Mouse (Mus musculus) forebrain, embryonic 12.5 days (tissue): ENCODE measurements around the gene Cox10. TPM values are rescaled to one million over a fixed set of nuclear protein-coding genes. Genes with fewer than 3 reads are reported as not detected.

ENCODE experiments used
- ATAC-seq: fragments of 200-750 bp; cut with Nextera tagmentation; 2 replicates; pipeline ENCODE4 v1.8.0; 2017; ENCODE audit warnings: moderate TSS enrichment; ENCODE audit not compliant: low FRiP score
- H3K27ac ChIP-seq: fragments of 300-500 bp; sonication (generic); 2 replicates; pipeline ENCODE4 v1.5.1; 2016; ENCODE audit warnings: mild to moderate bottlenecking
- H3K27me3 ChIP-seq: fragments of 300-500 bp; sonication (generic); 2 replicates; pipeline ENCODE4 v1.6.1; 2016; ENCODE audit warnings: mild to moderate bottlenecking
- H3K36me3 ChIP-seq: fragments of 300-500 bp; sonication (generic); replicated peaks from 2 replicates; pipeline ENCODE4 v1.6.1; 2016; ENCODE audit warnings: mild to moderate bottlenecking
- H3K4me1 ChIP-seq: fragments of 300-500 bp; sonication (generic); 2 replicates; pipeline ENCODE4 v1.6.1; 2016
- H3K4me2 ChIP-seq: fragments of 300-500 bp; sonication (generic); 2 replicates; pipeline ENCODE4 v1.6.1; 2016; ENCODE audit warnings: mild to moderate bottlenecking, moderate library complexity
- H3K4me3 ChIP-seq: fragments of 300-500 bp; sonication (generic); replicated peaks from 2 replicates; pipeline ENCODE4 v1.5.1; 2016; ENCODE audit warnings: mild to moderate bottlenecking
- H3K9ac ChIP-seq: fragments of 300-500 bp; sonication (generic); 2 replicates; pipeline ENCODE4 v1.6.1; 2016; ENCODE audit warnings: mild to moderate bottlenecking
- H3K9me3 ChIP-seq: fragments of 300-500 bp; sonication (generic); 2 replicates; pipeline ENCODE4 v1.6.1; 2016
- WGBS: fragments of 180-500 bp; shearing (Covaris S2); methylation state at CpG from one replicate; pipeline ENCODE4 v1.1.7; 2016; 5-methylcytosine and 5-hydroxymethylcytosine counted together
- polyA plus RNA-seq: library from polyadenylated mRNA; unstranded; fragments of >200 nt; fragmentation: Nextera tagmentation; extraction: Ambion mirVana; gene quantifications from 2 replicates; pipeline ENCODE4 v1.2.1, GENCODE M21; 2016

The Cox10 gene
- polyA plus RNA-seq, 1 experiment from 2014 or later: 21.9 TPM

DNA sequence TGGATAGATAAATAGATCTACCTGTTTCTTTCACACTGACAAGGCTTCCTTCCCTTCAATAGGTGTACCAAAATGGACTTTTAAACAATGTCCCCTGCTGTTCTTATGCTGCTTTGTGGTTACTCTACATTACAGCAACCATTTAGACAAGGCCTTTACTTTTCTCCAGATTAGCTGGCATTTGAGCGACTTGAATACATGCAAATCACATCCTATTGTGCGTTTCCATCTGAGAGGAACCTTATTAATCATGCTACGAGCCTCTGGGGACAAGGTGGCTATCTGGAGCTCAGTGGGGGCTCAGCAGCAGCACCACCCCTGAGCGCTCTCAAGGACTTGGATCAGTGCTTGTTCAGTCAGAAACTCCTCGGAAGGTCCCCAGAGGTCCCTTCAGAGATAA lies 61.1 kb downstream of the Cox10 start:
- Histone ChIP-seq H3K4me3 (no peak overlapping the region), H3K4me1 (peaks cover 38% of the 10 kb centered on the region), H3K4me2 (no peak overlapping the region), H3K9me3 (no peaks in the 10 kb centered on the region), H3K9ac (no peak overlapping the region), H3K27me3 (no peaks in the 10 kb centered on the region), H3K36me3 (no peaks in the 10 kb centered on the region), H3K27ac (no peak overlapping the region)
- ATAC-seq: no peak
- WGBS: 32% methylated on average over 5 of the region's 5 CpGs

DNA sequence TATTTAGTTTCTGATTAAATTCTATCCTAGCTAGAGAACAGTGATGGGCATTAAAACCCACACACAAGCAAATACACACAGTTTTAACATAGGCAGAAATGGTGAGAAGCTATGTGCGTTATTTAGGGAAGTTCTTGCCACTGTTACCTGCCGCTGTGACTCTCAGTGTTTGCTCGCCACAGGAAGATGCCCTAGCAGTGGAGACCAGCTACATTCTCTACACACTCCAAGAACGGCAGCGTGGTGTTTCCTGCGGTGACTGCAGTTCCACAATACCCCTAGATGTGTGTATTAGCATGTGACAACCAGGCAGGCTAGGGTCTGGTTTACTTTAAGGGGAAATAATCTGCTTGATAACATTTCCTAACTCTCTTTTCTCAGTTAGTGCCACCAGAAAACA lies 64.0 kb downstream of the Cox10 start:
- no peak overlapping the region for H3K27ac ChIP-seq
- no peak overlapping the region for H3K9ac ChIP-seq
- no peak for ATAC-seq
- no peak overlapping the region for H3K4me2 ChIP-seq
- peaks cover 42% of the 10 kb centered on the region for H3K4me1 ChIP-seq
- H3K36me3 ChIP-seq: no peaks in the 10 kb centered on the region
- H3K27me3 ChIP-seq: no peaks in the 10 kb centered on the region
- 77% methylated on average over 6 of the region's 6 CpGs for WGBS
- no peaks in the 10 kb centered on the region for H3K9me3 ChIP-seq
- H3K4me3 ChIP-seq: no peak overlapping the region

DNA sequence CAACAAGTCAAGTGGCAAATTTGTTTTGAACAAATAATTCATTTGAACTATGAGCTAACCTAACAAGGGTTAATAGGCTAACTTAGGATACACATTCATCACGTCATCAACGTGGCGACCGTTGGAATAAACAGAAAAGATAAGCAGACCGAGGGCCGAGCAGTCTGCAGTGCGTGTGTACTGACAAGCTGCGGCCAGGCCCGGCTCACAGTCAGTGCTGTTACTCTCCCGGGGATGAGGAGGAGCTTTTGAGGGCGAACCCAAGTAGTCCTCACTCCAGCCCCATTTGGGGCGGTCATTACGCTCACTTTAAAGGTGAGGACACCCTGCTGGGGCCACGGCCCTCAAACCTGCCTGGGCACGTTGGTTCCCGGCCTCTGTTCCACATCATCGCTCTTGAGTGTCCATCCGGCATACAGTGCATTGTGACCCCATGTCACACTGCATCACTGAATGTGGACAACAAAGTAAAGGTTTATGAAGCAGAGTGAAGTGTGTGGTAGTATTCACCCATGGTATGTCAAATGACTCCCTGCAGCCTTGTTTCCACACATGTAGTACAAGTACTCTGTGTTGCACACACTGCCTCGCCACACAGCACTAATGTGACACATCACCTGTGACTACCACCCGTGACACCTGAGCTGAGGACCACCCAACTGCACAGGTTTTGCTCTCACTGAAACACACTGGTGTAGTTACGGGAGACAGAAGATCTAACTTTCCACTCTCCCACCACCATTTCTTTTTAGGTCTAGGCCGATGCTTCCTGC lies 68.4 kb downstream of the Cox10 start:
- Histone ChIP-seq H3K27me3 (no peaks in the 10 kb centered on the region), H3K4me3 (no peak overlapping the region), H3K4me2 (no peak overlapping the region), H3K4me1 (peaks cover 29% of the 10 kb centered on the region), H3K27ac (no peak overlapping the region), H3K9me3 (no peaks in the 10 kb centered on the region), H3K9ac (no peak overlapping the region), H3K36me3 (no peaks in the 10 kb centered on the region)
- 48% methylated on average over 22 of the region's 22 CpGs for WGBS
- no peak for ATAC-seq

DNA sequence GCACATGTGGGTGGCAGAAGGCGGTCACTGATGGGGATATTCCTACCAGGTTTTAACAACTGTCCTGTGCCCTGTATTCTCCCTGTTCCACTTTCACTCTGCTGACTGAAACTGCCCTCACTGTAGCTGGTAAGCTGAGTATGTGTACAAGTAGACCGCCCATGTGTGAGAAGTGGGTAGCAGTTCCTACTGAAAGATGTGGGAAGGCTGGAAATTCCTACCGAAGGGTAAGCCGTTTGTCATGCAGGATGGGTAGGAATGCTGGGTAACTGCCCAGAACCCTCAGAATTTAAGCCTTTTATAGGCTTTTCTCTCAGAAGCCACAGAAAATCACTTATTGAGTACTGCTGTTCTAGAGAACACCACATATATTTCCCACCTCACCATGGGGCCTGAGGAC lies 75.1 kb downstream of the Cox10 start:
- Histone ChIP-seq H3K4me3 (no peak overlapping the region), H3K27ac (no peak overlapping the region), H3K9me3 (no peaks in the 10 kb centered on the region), H3K36me3 (no peaks in the 10 kb centered on the region), H3K9ac (no peak overlapping the region), H3K4me2 (no peak overlapping the region), H3K27me3 (no peaks in the 10 kb centered on the region), H3K4me1 (0 out of 2 replicates have a peak, but pooled peaks cover 5% of the 10 kb centered on the region)
- no peak for ATAC-seq
- WGBS: 96% methylated on average over 4 of the region's 4 CpGs

DNA sequence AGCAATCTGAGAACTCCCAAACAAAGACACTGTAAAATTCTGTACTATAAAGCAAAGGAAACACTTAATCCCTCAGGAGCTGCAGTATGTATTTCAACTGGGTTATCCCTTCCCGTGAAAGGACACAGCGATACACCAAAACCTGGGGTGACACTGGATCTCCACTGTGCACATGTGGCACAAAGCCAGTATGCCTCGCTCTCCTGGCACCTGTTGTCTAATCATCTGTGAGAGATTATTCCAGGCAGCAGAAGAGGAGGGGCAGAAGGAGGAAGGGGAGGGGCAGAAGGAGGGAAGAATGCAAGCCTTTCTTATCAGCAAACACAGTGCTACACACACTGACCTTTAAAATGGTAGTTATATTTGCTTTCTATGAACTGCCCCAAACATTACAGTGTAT lies 75.8 kb downstream of the Cox10 start:
- Histone ChIP-seq H3K27ac (no peak overlapping the region), H3K36me3 (no peaks in the 10 kb centered on the region), H3K9ac (no peak overlapping the region), H3K9me3 (no peaks in the 10 kb centered on the region), H3K4me1 (0 out of 2 replicates have a peak, but pooled peaks cover 5% of the 10 kb centered on the region), H3K27me3 (no peaks in the 10 kb centered on the region), H3K4me2 (no peak overlapping the region), H3K4me3 (no peak overlapping the region)
- WGBS: 66% methylated on average over 3 of the region's 3 CpGs
- ATAC-seq: no peak

DNA sequence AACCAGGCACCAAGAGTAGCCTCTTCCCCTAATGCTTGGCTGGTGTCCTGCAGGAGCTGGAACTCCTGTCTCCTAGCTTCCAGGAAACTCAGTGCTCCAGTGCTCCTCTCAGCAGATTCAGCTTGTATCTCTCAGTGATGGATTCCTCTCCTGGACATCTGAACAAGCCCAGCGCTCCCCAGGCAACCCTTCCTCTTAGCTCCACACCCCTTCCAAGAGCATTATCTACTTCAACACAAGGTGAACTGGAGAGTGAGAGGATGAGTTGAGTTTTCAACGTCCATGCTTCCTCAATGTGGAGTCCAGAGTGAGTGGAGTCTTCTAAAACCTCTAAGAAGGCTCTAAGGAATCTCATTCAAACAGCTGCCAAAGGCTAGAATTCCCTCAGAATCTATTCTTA lies 76.6 kb downstream of the Cox10 start:
- no peak overlapping the region for H3K27ac ChIP-seq
- no peak for ATAC-seq
- WGBS: 91% methylated on average over 2 of the region's 2 CpGs
- no peak overlapping the region for H3K4me2 ChIP-seq
- no peak overlapping the region for H3K4me3 ChIP-seq
- no peak overlapping the region for H3K9ac ChIP-seq
- H3K36me3 ChIP-seq: no peaks in the 10 kb centered on the region
- no peaks in the 10 kb centered on the region for H3K9me3 ChIP-seq
- 0 out of 2 replicates have a peak, but pooled peaks cover 5% of the 10 kb centered on the region for H3K4me1 ChIP-seq
- H3K27me3 ChIP-seq: no peaks in the 10 kb centered on the region

DNA sequence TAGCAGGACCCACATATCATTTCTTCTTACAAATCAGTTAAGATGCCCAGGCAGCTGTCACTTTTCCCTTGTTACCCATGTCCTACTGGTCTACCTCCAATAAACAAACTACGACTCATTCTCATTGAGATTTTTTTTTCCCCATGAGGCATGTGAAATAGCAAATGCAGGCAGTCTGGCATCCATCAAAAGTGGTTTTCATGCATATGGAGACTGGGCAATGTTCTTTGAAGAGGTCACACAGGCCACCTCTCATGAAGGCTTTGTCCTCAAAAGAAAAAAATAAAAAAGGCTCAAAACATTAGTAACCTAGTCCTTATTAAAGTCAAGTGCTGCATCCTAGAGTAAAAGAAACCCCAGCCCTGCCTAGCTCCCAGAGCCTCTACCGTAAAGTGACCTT lies 78.2 kb downstream of the Cox10 start:
- no peak overlapping the region for H3K4me3 ChIP-seq
- H3K4me1 ChIP-seq: 0 out of 2 replicates have a peak, but pooled peaks cover 5% of the 10 kb centered on the region
- H3K36me3 ChIP-seq: no peaks in the 10 kb centered on the region
- WGBS: 80% methylated on average over 2 of the region's 2 CpGs
- no peak for ATAC-seq
- no peaks in the 10 kb centered on the region for H3K27me3 ChIP-seq
- H3K27ac ChIP-seq: no peak overlapping the region
- no peak overlapping the region for H3K9ac ChIP-seq
- H3K9me3 ChIP-seq: no peaks in the 10 kb centered on the region
- no peak overlapping the region for H3K4me2 ChIP-seq

DNA sequence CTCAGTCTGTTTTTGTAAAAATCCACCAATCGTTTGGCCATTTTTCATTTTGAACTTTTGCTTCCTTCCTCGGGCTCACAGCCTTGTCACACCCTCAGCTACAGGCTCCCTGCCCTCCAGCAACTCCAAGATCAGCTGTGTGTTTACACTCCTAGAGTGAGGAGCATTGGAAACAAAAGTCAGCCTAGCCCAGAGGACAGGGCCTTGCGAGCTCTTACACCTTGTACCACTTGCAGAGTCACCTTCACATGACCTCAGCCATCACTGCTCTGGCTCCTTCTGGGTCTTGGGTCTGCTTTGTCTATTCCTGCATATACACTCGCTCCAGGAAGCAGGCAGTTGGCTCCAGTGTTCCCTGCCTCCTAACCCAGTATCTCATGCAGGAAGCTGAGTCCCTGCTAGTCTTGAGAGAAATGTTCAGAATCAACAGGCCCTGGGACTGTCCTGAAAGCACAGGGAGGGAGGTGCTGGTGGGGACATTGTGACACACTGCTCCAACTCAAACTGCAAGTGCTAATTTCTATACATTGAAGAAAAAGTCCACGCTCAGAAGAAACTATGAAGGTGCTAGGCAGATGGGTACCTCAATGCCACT lies 79.0 kb downstream of the Cox10 start:
- Histone ChIP-seq H3K27ac (no peak overlapping the region), H3K36me3 (no peaks in the 10 kb centered on the region), H3K9me3 (no peaks in the 10 kb centered on the region), H3K4me1 (0 out of 2 replicates have a peak, but pooled peaks cover 5% of the 10 kb centered on the region), H3K4me2 (no peak overlapping the region), H3K4me3 (no peak overlapping the region), H3K9ac (no peak overlapping the region), H3K27me3 (no peaks in the 10 kb centered on the region)
- 77% methylated on average over 5 of the region's 5 CpGs for WGBS
- no peak for ATAC-seq

DNA sequence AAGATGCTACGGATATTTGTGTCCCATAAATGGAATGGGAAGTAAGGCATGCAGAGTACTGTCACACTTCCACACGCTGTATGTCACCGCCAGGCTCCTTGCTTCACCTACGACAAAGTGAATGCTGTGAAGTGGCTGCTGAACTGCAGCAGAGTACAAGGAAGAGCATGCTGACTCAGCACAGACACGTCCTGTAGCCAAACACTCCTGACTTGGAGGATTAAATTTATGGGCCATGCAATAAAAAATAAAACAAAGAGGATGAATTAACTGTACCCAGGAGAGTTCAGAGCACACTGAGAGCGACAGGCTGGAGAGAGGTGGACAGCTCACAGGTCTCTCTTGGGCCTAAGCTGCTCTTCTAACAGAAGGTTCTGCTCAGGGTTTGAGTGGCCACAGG lies 79.8 kb downstream of the Cox10 start:
- Histone ChIP-seq H3K36me3 (no peaks in the 10 kb centered on the region), H3K4me1 (0 out of 2 replicates have a peak, but pooled peaks cover 5% of the 10 kb centered on the region), H3K4me2 (no peak overlapping the region), H3K9ac (no peak overlapping the region), H3K27ac (no peak overlapping the region), H3K4me3 (no peak overlapping the region), H3K27me3 (no peaks in the 10 kb centered on the region), H3K9me3 (no peaks in the 10 kb centered on the region)
- 89% methylated on average over 6 of the region's 6 CpGs for WGBS
- no peak for ATAC-seq

DNA sequence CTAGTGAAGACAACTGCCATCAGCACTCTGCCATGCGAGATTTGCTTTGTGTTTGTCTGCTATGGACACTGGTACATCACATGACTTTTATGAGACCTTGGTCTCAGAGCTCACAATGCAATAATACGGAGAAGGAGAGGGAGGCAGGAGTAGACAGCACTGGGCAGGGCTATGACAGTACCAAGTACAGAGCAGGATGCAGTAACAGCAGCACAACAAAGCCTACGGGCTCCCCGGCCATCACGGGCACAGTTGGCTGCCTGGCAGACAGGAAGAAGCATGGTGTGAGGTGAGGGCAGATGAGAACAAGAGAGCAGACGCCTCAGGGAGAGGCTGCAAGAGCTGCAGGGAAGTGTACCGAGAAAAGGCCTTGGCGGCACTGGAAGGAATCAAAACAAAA lies 87.3 kb downstream of the Cox10 start:
- no peak overlapping the region for H3K4me2 ChIP-seq
- no peak overlapping the region for H3K4me3 ChIP-seq
- H3K27me3 ChIP-seq: no peaks in the 10 kb centered on the region
- WGBS: 86% methylated on average over 8 of the region's 8 CpGs
- no peaks in the 10 kb centered on the region for H3K36me3 ChIP-seq
- no peaks in the 10 kb centered on the region for H3K9me3 ChIP-seq
- H3K27ac ChIP-seq: no peak overlapping the region
- no peak for ATAC-seq
- H3K9ac ChIP-seq: no peak overlapping the region
- H3K4me1 ChIP-seq: no peaks in the 10 kb centered on the region

DNA sequence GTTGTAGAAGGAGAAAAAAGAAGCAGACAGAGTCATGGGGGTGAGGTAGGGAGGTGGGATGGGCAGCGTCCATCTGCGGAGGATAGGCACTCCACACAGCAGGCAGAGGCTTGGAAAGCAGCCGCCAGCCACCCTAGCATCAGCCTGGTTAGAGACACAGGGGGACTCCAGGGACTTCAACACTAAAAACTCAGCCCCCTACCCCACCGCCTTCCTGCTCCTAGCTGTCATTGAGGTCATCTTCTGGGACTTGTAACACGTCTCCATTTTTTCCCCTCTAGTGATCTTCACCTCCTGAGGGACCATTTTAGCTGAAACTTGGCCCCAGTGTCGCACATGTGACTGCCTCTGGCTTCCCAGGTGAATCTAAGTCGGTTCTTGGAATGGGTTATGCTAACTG lies 88.5 kb downstream of the Cox10 start:
- WGBS: 92% methylated on average over 7 of the region's 7 CpGs
- Histone ChIP-seq H3K4me1 (no peaks in the 10 kb centered on the region), H3K4me3 (no peak overlapping the region), H3K27me3 (no peaks in the 10 kb centered on the region), H3K9ac (no peak overlapping the region), H3K9me3 (no peaks in the 10 kb centered on the region), H3K4me2 (no peak overlapping the region), H3K36me3 (no peaks in the 10 kb centered on the region), H3K27ac (no peak overlapping the region)
- ATAC-seq: no peak

DNA sequence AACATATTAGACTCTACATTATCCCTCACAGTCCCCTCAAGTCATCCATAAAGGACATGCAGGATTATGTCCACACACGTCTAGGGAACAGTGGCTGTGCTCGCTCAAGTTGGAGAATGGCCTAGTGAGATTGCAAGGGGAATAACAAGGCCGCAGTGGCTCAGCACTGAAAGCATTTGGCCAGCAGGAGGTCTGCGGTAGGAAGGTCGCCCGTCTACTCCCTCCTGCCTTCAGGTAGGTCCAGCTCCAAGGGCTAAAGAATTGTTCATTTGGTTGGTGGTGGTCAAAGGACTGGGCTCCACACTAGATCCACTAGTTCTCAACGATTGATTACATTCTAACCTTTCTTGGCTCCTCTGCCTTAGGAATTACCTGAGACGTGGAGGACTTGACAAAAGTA lies 89.0 kb downstream of the Cox10 start:
- Histone ChIP-seq H3K9me3 (no peaks in the 10 kb centered on the region), H3K4me2 (no peak overlapping the region), H3K27ac (no peak overlapping the region), H3K4me3 (no peak overlapping the region), H3K27me3 (no peaks in the 10 kb centered on the region), H3K4me1 (no peaks in the 10 kb centered on the region), H3K36me3 (no peaks in the 10 kb centered on the region), H3K9ac (no peak overlapping the region)
- 81% methylated on average over 8 of the region's 8 CpGs for WGBS
- ATAC-seq: no peak
